Mouse (Mus musculus): ENCODE measurements at regions not wholly inside any gene's neighbourhood (a gene's known extent, or its start where the extent isn't known, plus 50 kb on each side); places are given as distances from the start of the nearest gene placed in this dataset.

- TF ChIP-seq CTCF (IDR thresholded peaks at IDR 0.05; ENCODE audit: low read depth), result no peak
- TF ChIP-seq EP300 (IDR thresholded peaks at IDR 0.05; ENCODE audit: low read depth), result no peak
Measured at GRCm38 (mm10) chr5:118948119-118948786, 387.8 kb downstream of the Med13l start.
